Mouse (Mus musculus) common myeloid progenitor, adult 5-6 weeks (primary cell): ENCODE measurements at regions not wholly inside any gene's neighbourhood (a gene's known extent, or its start where the extent isn't known, plus 50 kb on each side); places are given as distances from the start of the nearest gene placed in this dataset.
A peak's percentile ranks its signal among the peaks of the same experiment; 100 is the strongest.
"Not testable (repeated sequence)": the region's sequence is repeated elsewhere in the genome, so short reads cannot be mapped to it uniquely, and the experiment has no call there.

Experiments used
- ATAC-seq: replicated peaks from 2 replicates; pipeline ENCODE4 v1.8.0; 2016; ENCODE audit warnings: low read depth, mild to moderate bottlenecking, moderate TSS enrichment, inconsistent platforms; ENCODE audit not compliant: poor library complexity, severe bottlenecking

DNA sequence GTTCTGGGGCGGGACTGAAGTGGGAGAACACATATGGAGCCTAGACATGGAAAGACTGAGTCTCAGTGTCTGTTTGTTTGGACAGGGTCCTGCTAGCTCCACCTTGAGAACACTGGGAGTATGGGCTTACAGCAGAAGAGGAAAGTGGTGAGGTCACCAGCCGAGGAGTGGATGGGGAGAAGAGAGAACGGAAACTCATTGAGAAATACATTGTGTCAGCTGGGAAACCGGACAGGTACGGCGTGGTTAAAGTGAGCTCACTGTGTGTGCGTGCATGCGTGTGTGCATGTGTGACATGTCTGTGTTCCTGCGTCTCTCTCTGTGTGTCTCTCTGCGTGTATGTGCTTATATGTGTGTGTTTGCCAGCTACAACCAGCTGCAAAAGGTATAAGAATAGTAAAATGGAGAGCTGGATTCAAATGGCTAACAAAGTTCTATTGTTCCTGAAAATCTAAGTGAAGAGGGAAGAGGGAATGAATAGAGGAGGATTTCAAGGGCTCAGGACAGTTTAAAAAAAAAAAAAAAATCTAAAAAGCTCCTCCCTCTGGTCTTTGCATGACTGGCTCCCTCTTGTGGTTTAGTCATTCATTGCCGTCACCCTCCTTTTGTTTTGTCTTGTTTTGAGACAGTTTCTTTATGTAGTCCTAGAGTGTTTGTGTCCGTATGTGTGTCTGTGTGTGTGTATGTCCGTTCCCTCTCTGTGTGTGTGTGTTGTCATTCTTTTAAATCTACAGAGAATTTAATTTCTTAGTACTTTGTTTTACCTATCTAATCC lies 52.0 kb upstream of the Ak4 start:
- peak; percentile 81 for ATAC-seq

DNA sequence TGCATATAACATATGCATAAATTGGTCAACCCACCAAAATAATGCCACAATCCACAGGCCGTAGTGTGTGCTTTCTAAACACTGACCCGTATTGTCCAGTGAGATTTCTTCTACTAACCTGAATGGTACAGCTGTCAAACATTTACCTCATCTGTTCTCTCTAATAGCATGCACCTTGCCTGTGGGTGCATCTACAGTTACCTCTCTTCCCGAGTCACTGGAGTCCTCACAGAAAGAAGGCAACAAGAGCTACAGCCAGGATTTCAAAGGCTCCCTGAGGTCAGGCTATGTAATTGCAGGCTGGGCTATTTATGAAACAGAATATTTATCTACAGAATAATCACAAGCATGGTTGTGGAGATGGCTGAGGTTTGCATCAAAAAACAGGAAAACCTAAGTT lies 53.8 kb upstream of the Ak4 start:
- no peak for ATAC-seq

DNA sequence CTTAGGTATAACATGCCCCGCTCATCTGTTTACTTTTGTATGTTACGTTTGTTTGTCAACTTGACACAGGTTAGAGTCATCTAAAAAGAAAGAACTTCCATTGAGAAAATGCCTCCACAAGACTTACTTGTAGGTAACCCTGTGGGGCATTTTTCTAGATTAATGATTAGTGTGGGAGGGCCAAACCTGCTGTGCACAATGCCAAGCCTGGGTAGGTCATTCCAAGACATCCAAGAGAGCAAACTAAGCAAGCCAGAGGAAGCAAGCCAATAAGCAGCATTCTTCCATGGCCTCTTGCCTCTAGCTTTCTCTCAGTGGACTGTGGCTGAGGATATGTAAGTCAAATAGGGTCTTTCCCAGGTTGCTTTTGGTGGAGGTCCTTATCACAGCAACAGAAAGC lies 54.4 kb upstream of the Ak4 start:
- no peak for ATAC-seq

DNA sequence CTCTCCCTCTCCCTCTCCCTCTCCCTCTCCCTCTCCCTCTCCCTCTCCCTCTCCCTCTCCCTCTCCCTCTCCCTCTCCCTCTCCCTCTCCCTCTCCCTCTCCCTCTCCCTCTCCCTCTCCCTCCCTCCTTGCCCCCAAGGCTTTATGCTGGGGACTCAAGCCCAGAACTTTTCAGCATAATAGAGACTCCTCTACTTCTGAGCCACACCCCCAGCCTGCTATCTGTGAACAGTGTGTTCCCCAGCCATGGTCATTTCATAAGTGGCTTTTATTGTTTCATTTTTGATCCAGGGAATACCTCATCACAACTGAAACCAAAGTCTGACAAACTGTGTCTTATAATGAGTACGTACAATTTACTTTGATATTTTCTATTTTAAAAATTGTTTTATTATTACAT lies 55.8 kb upstream of the Ak4 start:
- not testable (repeated sequence) for ATAC-seq

DNA sequence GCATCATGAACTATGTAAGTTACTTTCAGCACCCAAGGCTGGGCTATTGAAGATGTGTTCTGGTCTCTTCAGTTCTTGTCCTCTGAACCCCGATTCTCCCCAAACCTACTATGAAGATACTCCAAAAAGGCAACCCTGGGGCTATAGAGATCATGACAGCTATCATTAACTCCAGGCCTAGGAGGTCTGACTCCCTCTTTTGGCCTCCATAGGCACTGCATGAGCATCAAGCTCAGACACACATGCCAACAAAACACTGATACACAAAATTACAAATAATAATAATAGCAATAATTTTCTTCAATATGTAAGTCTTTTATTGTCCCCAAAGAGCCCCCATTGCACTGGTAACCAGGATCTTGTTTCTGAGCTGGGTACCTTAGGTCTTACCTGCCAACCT lies 57.3 kb upstream of the Ak4 start:
- ATAC-seq, result no peak

DNA sequence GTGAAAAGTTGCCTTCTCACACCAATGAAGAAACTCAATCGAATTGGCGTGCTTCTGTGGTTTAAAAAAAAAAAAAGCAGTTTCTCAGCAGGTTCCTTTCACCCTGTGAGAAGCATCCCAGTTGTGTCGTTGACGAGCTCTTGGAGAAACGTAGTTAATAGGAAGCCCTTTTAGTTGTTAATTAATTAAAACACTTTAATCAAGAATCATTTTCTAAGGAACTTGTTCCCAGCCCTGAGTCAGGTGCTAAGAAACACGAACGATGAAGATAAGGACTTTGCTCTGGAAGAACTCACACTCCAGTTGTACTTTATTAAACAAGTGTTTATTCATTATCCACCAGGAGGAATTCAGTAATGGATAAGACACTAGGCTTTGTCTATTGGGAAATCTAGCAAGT lies 58.8 kb upstream of the Ak4 start:
- no peak for ATAC-seq

DNA sequence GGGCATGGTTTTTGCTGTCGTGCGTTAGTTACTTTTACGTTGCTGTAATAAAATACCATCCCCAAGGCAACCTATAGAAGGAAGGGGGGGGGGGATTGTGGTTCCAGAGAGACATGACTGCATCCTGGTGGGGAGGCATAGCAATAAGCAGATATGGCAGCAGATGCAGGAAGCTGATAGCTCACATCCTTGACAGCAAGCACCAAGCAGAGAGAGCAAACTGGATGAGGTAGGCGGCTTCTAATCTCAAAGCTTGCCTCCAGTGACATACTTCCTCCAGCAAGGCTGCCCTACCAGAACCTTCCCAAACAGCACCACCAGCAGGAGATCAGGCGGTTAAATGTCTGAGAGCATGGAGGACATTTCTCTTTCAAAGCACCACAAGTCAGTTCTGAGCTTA lies 60.0 kb upstream of the Ak4 start:
- ATAC-seq, result peak; percentile 37

DNA sequence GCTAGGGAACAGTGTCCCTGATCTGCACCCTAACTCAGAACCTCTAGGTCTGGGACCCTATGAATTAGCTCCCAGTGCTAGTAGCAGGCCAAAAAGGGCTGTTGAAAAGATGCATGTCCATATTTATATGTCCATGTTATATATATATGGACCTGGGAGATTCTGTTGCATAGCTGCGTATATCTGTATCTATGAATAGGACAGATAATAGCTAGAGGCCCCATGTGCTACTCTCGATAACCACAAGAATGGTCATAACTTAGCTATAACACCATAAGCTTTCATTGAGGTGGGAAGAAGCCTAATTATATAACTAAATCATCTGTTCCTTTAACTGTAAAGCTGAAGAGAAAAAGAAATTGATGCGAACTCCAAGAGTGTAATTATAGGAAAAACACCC lies 60.6 kb upstream of the Ak4 start:
- no peak for ATAC-seq

DNA sequence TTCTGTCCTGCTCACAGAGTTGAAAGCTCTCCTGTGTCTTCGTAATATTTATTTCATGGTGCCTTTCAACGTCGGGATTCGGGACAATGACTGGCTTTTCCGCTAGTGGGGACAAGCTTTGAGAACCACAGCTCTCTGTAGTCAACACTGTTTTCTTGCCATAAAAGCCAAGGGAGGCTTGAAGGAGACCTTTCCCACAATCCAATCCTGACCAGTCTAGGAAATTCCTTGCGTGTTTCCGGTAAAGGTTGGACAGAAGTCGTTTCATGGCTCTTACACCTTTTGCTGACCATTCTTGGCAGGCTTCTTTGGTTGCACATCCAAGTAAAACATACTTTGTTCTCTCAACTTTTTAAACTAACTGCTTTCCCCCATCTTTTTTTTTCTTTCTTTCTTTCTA lies 61.2 kb upstream of the Ak4 start:
- ATAC-seq, result no peak

DNA sequence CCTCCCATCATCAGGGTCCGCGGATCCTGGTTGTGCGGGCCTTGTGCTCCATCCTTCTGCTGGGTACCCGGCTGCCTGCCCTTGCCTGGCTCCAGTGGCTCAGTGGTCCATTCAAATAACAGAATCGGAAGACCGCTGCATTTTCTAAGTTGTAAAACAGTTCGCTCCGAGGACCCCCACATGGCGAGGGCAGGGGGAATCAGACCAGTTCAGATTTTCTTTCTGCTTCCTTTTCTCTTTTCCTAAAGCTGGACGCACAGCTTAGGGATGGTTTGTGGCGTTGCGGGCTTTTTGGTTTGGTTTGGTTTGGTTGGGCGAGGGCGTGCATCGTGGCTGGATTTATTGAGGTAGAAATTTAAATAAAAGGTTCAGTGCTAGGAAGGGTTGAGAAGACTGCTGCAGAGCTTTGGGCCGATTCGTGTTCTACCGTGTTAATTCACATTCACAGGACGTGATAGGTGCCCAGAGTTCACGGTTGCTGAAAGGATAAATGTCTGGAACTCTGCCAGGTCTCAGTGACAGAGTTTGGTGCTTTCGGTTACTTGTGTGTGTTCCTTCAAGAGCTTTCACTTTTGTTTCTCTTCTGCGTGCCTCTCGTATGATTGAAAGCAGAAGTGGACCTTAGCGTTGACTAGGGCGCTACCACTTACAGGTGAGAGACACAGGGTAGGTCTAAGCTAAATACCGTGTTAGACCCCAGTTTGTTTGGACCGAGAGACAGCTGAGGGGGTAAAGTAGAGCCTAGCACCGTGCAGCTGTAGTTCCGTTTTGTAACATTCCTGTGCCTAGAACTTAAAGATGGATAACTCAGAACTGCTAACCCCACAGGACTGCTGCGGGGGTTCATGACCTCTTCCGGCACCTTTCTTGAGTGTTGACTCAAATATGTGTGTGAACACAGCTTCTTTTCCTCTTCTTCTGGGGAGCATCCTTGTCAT lies 61.9 kb upstream of the Ak4 start:
- ATAC-seq, result peak; percentile 64

DNA sequence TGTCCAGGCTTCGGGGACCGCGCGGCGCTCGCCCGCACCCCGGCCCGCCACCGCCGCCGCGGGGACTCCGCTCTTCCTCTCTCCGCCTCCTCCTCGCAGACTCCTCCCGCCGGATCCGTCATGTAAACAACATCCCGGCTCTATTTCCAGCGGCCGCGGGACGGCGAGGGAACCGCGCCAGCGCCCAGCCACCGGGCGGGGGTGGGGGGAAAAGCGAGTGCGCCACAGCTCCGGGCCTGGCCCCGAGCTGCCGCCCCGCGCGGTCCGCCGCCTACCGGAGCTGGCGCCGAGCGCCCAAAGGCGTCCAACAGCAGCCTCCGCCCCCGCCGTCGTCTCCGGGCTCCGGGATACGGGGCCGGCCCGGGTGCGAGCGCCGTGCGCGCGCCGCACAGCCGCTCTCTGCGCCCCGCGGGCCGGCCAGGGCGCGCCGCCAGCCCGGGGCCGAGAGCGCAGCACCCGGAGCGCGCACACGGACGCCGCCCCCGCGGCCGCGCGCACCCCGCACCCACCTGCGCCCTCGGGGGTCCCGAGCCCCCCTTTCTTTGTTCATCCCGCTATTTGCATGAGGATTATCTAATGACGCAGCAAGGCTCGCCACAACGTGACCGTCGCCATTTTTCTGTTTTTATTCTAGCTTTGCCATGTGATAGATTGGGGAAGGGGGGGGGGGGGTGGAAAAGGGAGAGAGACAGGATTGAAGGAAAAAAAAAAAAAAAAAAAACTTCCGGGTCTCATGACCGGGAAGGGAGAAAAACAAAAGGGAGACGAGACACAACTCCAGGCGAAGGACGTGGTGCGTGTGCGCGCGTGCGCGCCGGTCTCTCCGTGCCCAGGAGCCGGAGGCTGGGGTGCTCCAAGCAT lies 62.8 kb upstream of the Ak4 start:
- ATAC-seq, result peak; percentile 37

DNA sequence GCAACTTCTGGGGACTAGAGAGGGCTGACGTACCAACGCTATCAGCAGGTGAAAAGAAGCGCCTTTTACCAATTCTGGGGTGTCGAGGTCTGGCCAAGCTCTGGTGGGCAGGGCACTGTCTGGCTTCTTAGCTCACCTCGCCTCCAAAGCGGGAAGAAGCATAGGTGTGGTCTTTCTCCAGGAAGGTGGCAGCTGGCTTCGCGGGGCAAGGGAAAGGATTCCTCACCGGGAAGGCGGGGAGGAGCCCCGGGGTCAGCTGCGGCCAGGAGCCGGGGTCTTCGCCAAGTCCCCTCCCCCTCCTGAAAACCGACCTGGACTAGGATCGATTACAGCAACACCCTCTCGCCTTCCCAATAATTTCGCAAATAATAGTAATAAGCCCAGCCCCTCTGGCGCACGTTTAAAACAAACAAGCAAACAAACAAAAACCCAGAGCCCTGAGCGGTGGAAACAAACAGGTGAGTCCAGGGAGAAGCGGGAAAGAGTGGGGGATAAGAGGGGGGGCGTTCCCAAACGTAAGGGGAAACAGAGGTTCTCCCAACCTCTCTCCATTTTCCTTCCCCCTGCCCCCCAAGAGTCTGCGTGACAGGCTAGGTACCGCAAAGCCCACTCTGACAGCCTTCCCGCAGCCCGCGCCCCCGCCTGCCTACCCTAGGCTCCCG lies 63.5 kb upstream of the Ak4 start:
- no peak for ATAC-seq

DNA sequence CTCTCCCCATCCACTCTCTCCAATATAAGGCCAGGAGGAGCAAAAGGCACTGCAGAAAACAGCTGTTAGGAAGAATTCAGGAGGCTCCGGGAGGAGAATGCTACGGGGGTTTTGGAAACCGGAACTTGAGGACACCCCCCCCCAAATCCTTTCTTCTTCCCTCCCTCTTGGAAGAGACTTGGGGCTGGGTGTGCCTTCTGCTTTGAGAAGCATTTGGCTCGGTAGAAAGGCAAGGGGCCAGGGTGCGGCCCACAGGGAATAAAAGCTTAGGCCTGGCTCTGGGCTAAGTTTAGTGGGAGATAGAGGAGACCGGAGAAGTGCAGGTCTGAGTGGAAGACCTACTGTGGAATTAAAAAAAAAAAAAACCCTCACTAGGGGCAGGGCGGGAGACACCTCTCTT lies 64.1 kb upstream of the Ak4 start:
- ATAC-seq, result no peak

DNA sequence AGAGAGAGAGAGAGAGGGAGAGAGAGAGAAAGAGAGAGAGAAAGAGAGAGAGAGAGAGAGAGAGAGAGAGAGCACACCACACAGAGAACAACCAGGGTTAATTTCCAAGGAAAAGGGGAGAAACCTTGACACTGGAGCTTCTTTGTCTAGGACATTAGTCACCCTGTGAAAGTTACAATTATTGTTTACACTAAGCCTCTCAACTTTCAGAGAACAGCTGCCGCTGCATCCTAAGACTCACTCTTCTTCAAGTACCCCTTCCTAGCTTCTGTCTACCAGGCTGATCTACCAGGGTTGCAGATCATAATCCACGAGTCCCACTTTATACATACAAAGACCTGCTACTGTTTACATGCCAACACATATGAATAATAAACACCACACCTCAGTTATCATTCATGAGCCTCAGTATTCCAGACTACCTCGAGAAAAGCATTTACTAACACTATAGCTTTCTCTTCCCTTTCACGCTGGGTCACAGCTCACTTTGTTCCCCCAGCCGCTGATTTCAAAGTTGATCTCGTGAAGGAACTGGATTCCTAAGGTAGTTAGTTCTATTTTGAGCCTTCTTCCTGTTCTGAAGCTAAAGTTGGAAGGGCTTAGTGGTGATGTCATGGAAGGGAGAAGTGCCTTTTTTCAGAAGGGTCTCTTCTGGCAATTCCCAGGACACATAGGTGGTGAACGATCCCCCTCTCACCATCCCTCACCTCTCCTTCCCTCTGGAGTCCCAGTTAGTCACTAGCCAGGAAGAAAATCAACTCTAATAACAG lies 64.8 kb upstream of the Ak4 start:
- no peak for ATAC-seq

DNA sequence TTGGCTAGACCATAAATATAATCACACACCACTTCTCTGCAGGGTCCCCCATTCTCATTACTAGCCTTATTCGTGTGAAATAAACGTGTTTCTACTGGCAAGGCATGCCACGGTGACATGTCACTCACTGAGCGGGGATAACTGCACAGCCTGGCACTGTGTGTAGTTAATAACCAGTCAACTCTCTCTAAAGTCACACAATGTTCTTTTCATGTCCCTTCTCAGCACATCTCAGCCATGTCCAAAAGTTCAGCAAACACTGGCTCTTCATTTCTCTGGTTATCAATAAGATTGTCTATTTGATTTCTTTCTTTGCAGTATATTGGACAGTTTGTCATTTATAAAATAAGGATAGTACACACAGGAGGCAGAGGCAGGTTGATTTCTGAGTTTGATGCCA lies 66.9 kb upstream of the Ak4 start:
- ATAC-seq, result no peak

DNA sequence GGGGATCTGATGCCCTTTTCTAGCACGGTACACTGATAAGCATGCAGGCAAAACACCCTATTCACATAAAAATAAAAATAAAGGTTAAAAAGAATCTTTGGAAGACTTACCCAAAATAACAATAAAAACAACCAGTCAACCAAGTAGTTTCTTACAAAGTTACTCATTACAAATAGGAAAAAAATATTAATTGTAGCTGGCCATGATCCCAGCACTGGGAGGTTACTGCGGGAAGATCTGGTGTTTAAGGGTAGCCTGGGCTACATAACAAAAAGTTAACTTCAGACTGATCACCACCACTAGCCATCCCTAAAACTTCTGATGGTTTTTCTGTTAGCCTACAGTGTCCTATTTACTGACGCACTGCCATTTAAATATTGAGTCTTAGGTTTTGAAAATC lies 67.4 kb upstream of the Ak4 start:
- no peak for ATAC-seq

DNA sequence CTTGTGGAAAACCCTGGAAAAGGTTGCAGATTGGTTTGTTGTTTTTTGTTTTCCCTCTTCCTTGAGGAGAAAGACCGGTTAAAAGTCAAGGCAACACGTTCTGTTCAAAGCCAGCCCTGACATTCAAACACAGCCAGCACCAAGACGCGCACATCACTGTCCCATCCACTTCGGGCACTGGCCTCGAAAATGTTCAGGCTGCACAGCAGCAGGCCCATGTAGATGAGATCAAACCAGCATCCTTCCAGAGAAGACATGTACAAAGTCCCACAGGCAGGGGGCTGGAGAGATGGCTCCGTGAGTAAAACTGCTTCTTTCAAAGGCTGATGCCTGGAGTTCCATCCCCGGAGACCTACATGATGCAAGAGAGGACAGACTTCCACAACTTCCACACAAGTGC lies 68.4 kb upstream of the Ak4 start:
- ATAC-seq, result no peak

DNA sequence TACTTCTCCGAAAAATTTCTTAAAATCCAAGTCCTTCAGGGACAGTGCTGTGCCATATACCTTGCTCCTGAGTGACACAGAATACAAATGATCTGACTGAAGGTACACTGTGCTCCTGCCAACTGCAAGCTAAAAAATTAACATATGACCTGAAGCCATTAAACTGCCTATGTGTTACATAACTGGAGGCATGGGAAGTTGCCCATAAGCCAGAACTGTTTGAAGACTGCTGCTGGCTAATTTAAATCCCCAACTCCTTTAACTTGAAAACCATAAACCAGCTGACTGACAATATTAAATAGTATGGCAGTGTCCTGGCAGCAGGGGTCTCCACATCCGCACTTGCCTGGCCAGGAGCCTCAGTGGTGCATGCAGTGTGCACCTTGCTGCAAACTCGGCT lies 68.9 kb upstream of the Ak4 start:
- ATAC-seq, result no peak

DNA sequence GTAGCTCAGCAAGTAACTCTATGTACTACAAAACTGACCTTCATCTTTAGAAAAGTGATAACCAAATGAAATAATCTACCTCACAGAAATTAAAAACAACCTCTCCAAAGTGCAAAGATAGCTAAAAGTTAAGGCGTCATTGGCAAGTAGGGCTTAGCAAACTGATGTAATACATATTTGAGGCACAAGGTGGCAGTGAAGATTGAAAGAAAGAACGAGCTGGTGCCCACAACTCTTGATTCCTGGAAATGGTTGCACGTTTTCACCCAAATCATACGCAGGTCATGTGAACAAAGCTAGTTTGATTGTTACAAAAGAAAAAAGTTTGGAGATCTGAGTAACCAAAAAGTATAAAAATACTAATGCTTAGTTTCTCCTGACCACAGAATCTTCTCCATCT lies 69.7 kb upstream of the Ak4 start:
- ATAC-seq, result peak; percentile 92
